Mouse (Mus musculus) ZHBTc4 (cell line): ENCODE results near the gene Gpr39.

ENCODE experiments used
- DNase-seq: peaks from one replicate; pipeline ENCODE4 v3.0.0-alpha.2; 2011; ENCODE audit warnings: low read depth, low spot score

The Gpr39 gene

DNA sequence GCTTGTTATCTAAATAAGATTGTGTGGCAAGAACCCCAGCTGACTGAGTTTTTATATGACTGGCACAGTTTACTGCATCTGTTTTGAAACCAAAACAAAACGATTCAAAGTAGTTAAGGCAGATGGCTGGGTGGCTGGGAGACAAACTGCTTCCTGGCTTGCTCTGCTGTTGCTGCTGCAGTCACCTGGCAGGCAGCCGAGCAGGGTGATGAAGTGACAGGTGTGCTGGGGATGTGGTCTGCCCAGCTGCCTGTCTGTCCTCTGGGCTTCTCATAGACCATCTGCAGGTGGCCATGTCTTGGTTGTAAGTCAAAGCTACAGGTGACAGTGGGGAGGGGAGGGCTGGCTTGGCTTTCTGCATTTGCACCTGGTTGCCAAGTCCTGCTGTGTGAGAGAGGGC lies 131.6 kb downstream of the Gpr39 start:
- no peak for DNase-seq

DNA sequence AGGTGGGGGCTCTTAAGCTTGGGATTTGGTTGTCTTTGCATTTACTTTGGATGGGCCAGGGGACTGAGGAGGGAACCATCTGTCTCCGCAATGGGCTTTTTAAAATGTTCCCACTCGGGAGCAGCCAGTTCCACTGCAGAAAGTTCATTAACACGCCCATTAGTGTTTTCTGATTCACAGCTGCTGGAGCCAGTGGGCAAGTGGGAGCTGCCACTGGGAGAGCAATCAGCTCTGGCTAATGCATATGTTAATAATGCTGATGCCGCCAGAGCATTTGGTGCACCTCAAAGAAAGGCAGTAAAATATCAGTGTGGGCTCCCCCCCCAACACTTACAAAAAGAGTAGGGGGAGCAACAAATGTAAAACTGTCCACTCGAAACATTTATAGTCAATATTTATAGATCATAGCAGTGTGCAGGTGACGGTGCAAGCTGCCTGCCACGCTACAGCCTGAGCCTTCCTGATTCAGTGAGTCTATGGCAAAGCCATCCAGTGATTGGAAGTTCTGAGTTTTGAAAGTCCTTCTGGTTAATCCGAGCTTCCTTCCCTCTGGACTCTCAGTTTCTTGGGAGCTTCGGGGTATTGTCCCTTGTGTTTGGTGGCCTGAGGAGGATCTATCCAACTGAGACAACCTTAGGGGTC lies 136.5 kb downstream of the Gpr39 start:
- DNase-seq = no peak

DNA sequence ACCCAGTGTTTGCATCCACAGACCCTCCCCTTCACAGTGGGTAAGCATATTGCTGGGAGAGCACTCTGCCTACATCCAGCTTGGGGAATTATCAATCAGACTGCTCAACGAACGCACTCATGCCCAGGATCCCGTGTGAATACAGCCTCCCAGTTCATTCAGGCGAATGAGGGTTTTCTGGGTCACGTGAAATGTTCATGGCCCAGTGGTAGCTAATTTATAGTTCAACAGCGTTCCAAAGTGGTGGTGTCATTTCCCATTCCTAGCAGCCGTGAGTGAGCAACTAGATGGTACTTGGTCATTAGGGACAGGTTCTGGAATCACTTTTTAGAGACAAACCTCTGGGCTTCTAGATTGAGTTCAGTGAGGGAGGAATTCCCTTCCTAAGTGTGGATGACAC lies 144.3 kb downstream of the Gpr39 start:
- no peak for DNase-seq

DNA sequence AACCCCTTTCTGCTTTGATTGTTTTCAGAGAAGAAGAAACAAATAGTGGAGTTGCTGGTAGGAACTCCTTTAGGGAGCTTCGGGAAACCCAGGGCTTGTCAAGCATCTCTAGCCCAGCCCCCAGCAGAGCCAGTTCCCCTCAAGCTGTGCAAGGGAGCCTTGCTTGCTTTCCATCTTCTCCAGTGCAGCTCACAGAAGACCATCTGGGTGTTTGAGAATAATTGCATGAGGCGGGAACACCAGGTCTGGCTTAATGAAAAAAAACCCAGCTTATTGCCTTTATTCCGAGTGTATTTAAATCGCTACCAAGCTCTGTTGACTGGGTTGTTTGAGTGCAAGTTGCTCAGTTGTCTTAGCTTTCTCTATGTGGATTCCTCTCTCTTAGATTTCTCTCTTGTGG lies 146.8 kb downstream of the Gpr39 start:
- no peak for DNase-seq

DNA sequence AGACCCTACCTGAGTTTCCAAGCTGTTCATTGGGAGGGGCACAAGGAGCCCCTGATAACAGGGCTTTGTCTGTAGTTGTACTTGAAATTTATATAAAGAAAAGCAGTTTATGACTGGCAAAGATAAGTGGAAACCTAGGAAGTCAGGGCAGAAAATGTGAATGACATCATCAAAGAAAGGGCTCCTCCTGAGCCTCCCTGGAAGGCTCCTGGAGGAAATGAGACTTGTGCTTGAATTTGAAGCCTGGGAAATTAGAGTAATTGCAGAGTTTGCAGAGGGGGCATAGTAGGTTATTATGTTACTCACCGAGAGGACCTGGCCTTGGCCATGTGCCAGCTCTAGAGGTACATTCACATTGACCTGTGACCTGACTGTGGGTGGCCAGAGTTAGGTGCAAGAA lies 160.7 kb downstream of the Gpr39 start:
- DNase-seq = no peak

DNA sequence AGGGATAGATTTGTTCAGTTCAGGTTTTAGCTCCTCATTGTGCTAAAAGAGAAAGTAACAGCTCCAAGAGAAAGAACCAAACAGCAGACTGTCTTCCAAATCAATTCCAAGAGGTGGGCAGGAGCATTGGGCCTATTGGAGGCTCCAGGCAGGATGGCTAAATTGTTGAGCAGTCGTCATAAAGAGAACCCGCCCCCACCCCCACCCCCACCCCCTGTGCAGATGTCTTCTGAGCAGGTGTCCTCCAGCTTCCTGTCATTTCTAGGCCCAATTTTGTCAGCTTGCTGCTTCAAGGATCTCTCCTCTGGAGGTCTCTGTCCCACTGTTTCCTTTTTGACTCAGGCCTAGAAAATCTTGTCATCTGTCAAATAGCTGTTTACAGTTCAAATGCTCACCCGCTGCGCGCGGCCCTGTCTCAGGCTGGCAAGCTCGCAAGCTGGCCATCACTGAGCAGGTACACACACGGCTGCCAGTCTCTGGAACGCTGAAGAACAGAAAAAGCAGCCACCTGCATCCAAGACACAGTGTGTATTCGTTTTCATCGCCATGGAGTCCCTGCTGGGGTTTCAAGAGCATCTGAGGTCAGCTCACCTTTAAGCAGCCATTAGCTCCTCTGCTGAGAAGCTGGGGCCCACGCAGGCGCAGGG lies 163.1 kb downstream of the Gpr39 start:
- DNase-seq = no peak

DNA sequence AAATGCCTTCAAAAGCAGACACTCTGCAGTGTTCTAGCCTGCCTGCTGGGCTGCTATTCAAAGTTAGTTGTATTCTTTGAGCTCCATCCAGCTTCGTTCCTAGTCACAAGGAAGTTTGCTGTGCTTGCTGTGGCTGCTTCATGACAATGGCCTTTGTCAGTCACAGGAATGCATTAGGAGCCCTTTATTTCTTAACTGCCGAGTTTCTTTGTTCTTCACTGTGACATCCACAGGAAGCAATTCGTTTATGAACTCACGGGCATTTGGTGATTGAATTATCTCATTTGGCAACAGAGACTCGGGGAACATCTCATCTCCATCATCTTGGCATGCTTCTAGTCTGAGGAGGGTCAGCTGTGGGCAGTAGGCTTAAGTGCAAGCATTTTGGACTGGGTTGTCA lies 177.9 kb downstream of the Gpr39 start:
- peak; percentile 69 for DNase-seq

DNA sequence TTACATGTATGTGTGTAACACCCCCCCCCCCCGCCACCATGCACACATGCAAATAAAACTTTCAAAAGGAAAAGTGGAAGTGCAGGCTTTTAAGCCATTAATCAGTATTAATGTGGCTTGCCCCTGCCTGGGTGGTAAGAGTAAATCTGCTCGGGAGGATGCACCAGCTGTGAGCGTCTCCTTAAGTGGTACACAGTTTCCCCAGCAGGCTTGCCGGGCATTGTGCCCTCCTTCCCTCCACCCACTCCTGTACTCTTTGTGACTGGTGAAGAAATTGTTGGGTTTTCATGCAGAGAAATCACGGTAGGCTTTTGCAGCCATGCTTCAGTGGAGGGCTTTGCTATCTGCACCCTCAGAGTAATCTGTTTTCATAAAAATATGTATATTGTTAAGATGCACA lies 181.8 kb downstream of the Gpr39 start:
- no peak for DNase-seq

DNA sequence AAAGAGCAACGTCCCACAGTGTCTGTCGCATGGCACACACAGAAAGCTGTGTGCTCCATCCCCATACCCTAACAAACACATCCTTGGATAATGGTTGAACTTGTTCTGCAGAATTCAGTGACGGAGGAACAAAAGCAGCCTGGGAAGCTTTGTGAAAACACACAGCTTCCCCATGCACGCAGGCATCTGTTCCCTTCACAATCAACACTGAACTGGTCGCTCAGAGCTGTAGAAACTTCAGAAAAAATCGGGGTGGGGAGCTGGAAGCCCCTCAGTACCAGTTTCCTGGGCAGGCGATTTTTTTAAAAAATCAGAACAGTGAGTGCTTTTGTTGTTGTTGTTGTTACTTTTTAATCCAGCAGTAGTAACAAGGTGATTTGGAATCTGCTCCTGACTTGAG lies 193.3 kb downstream of the Gpr39 start:
- DNase-seq = no peak

DNA sequence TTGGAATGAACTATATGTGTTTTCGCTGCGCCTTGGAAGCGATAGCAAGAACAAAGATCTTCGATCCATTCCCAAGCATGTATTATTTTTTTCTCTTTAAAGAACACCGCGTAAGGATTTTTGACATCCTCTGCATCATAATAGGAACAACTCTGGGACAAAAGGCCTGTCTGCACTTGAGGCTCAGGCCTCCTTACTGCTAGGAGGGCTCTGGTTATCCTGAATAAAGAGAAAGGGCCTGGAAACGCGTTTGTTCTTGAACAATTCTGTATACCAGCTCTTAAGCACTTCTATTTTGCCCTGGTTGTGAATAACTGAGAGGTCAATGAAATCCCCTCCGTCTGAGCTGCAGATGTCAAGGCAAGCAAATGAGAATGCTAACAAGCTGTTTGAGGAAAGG lies 216.4 kb downstream of the Gpr39 start:
- peak; percentile 1 for DNase-seq

DNA sequence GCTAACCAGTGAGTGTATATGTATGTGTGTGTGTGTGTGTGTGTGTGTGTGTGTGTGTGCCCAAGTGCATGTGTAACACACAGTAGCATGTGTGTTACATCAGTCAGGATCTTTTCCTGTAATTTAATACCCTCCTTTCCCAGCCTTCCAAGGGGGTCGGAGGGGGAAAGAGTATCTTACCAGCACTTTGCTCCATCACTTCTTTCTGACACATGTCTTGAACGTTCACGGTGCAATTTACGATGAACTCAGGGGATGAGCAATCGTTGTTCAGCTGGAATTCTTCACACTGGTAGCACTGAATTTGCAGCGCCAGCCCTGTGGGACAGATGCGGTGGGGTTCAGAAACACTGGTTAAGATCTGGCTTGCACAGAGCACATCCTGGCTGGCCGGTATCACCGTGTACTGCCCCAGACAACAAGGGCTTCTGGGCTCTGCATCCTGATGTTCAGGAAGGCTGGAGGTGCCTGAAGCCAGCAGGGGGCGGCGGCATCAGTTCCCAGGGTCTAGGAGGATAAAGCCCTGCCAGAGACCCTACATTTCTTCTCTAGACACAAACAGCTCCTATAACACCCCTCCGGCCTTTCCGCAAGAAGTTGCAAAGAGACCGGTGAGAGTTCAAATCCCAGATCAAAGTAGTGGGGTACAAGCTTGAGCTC lies 233.5 kb downstream of the Gpr39 start:
- peak; percentile 56 for DNase-seq

DNA sequence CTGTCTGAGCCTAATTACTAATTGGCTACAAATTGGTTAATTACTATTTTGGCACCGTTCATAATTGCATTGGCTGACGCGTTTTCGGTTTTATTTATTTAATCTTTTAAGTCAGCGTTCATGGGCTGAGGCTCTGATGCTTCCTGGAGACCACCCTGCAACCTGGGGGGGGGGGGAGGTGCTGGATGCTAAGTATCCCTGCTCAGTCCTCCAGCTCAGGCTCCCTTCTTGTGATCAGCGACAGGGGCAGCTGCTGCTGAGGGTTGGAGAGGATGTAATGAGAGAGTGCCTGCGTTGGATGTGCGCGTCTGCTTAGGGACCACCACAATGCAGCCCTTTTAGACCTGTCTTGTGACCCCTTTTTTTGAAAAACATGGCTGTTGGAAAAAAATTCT lies 234.1 kb downstream of the Gpr39 start:
- DNase-seq = no peak

DNA sequence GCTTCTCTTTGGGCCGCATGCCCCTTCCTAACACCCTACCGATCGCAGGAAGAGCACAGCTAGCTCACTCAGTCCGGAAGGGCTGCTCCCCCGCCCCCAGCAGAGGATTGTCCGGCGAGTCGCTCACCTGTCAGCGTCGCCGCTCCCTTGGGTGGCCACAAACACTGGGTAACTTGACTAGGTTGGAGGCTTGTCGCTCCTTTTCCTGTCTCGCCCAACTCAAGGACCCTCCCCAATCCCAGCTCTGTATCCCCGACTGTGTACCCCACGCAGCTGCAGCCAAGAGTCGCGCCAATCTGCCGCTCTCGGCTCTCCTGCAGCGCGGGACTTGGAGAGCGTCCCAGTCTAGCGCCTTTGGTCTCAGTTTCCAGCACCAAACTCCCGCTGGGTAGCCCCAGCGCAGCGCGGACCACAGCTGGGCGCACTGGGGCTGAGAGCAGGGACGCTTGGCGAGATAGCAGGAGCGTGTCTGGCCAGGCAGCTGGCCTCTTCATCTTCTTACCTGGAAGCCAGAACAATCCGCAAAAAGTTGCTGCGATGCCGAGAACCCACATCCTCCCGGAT lies 234.6 kb downstream of the Gpr39 start:
- DNase-seq = peak; percentile 71

DNA sequence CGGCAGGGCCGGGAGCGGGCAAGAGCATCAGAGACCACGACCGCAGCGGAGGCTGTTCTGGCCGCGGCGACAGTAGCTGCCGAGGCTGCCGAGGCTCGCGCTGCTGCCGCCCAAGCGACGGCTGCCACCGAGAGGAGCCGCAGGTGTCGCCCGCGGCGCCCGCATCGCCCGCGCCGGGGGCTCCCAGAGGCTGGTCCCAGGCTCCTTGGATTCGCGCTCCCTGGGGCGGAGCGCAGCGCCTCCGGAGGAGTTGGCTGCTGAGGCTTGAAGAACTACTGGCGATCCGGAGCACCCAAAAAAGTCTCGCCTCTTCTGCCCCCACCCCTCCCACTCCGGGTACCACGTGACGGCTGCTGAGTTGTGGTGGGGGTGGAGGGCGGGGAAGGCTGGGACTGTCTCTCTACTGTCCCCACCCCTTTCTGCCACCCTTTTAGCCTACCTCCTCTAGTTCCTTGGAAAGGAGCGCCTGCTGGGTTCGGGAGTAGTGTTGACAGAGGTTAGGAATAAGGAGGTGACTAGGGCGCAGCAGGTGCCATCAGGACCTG lies 235.2 kb downstream of the Gpr39 start:
- peak; percentile 89 for DNase-seq

DNA sequence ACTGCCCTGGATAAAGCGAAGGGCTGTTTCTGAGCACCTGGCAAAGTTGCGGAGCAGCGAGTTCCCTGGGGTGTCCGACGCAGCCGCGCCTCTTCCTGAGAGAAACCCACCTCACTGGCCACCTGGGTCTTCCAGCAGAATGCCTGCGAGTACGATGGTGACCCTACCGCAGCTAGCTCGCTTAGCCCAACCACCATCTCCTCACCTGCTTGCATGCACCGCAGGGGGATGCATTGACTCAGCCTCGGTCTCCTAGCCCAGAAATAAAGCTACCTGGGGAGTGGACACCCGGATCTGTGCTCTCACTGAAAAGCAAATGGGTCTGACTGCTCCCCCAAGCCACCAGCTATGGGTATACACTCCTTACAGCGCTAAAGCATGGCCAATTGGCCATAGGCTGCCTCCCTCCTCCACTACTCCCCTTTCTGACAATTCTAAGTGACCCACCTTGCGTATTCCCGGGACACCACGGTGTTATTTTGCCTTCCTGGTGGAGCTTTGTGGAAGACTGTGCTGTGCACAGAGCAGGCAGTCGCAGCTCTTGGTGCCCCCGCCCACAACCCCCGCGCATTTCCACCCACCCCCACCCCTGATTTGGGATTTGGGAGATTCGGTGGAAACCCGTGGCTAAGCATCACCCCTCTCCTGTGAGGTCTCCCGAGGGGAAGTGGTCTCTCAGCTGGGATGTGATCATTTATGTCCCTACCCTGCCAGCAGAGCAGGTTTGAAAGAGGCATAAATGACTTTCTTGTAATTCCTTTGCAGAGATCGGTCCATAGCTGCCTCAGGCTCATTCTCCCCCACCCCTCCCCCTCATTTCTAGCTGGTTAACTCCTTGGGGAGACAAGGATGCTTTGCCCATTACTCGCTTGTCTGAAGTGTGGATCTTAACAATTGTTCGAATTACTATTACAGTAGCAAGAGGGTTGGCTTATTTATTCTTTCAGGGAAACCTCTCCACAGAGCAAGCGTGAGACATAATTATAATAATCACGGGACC lies 236.1 kb downstream of the Gpr39 start, which contains the start of gene Lypd1:
Gene Lypd1 (minus strand): TSS at position 501 of the 1,000 bp plus-strand sequence.
- DNase-seq = peak; percentile 7

DNA sequence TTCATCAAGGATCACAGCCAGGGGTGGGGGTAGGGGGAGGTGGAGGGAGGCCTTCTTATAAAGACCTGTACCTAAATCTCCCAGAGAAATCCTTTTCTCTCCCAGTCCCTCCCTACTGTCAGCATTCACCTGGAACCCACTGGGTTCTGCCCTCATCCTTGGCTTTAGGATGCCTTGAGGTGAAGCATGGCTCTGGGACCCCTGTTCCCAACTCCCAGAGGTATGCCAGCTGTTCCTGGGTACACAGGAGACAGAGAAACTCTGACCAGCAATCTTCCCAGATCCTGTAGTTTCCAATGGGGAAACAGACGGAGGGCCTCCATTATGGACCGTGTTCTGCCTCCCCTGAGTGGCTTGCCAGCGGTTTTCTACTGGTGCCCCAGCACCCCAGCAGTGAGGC lies 243.9 kb downstream of the Gpr39 start:
- no peak for DNase-seq

DNA sequence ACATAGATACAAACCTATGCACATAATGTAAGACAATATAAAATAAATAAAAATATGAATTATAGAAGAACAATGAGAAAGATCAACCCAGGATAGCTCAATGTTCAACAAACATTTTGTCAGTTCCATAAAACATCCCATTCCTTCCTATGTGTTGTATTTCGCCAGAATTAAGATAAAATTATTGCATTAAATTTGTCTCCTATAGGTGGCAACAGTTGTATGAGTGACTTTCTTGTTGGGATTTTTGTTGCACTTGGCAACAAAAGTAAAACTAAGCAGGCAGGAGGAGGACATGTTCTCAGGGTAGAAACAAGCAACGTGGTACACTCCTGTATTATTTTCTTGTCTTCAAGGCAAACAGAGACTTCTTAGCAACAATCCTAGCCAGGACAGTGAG lies 246.3 kb downstream of the Gpr39 start:
- no peak for DNase-seq
